Mouse (Mus musculus) lung, adult 2 months (tissue): ENCODE data around the gene Ttc39d.

Experiments
- CTCF ChIP-seq: fragments of 200-500 bp; IDR thresholded peaks from 2 replicates; pipeline ENCODE4 v1.5.1; 2011; ENCODE audit warnings: mild to moderate bottlenecking, low read length, control low read depth; ENCODE audit not compliant: insufficient read depth
- POLR2A ChIP-seq: fragments of 200-500 bp; IDR thresholded peaks from 2 replicates; pipeline ENCODE4 v1.6.1; 2011; ENCODE audit warnings: low read depth, mild to moderate bottlenecking, control low read depth, low read length, borderline replicate concordance; ENCODE audit errors: extremely low read depth

GRCm38 (mm10) chr17:80205657-80206056, 1.6 kb upstream of the Ttc39d start:
- TF ChIP-seq POLR2A: no peak
- TF ChIP-seq CTCF: no peak
